Mouse (Mus musculus) neural tube, embryonic 15.5 days (tissue): Measurements from ENCODE around the gene Acads. TPM values are rescaled to one million over a fixed set of nuclear protein-coding genes. Genes with fewer than 3 reads are reported as not detected.
"Not testable (repeated sequence)": the region's sequence is repeated elsewhere in the genome, so short reads cannot be mapped to it uniquely, and the experiment has no call there.

Experiments used
- ATAC-seq: fragments of 200-750 bp; cut with Nextera tagmentation; 2 replicates; pipeline ENCODE4 v1.8.0; 2017; ENCODE audit warnings: mild to moderate bottlenecking, moderate TSS enrichment, moderate library complexity; ENCODE audit not compliant: low FRiP score
- H3K27ac ChIP-seq: fragments of 300-500 bp; sonication (generic); replicated peaks from 2 replicates; pipeline ENCODE4 v1.5.1; 2015; ENCODE audit warnings: mild to moderate bottlenecking, inconsistent platforms
- H3K27me3 ChIP-seq: fragments of 300-500 bp; sonication (generic); replicated peaks from 2 replicates; pipeline ENCODE4 v1.6.1; 2015; ENCODE audit warnings: inconsistent platforms
- H3K36me3 ChIP-seq: fragments of 300-500 bp; sonication (generic); 2 replicates; pipeline ENCODE4 v1.6.1; 2015; ENCODE audit warnings: inconsistent platforms
- H3K4me1 ChIP-seq: fragments of 300-500 bp; sonication (generic); 2 replicates; pipeline ENCODE4 v1.6.1; 2015; ENCODE audit warnings: inconsistent platforms
- H3K4me2 ChIP-seq: fragments of 300-500 bp; sonication (generic); 2 replicates; pipeline ENCODE4 v1.6.1; 2015; ENCODE audit warnings: inconsistent platforms, mild to moderate bottlenecking, moderate library complexity
- H3K4me3 ChIP-seq: fragments of 300-500 bp; sonication (generic); replicated peaks from 2 replicates; pipeline ENCODE4 v1.5.1; 2015; ENCODE audit warnings: mild to moderate bottlenecking, inconsistent platforms
- H3K9ac ChIP-seq: fragments of 300-500 bp; sonication (generic); replicated peaks from 2 replicates; pipeline ENCODE4 v1.6.1; 2015; ENCODE audit warnings: mild to moderate bottlenecking, inconsistent platforms
- H3K9me3 ChIP-seq: fragments of 300-500 bp; sonication (generic); replicated peaks from 2 replicates; pipeline ENCODE4 v1.6.1; 2016; ENCODE audit warnings: inconsistent platforms
- WGBS: fragments of 180-500 bp; shearing (Covaris S2); methylation state at CpG from one replicate; pipeline ENCODE4 v1.1.7; 2015; ENCODE audit warnings: mixed read lengths; 5-methylcytosine and 5-hydroxymethylcytosine counted together
- polyA plus RNA-seq: library from polyadenylated mRNA; unstranded; fragments of >200 nt; fragmentation: Nextera tagmentation; extraction: Ambion mirVana; gene quantifications from 2 replicates; pipeline ENCODE4 v1.2.1, GENCODE M21; 2015

The Acads gene
- polyA plus RNA-seq: 22.2 and 35.9 TPM in 2 replicates

- no peaks in the 10 kb centered on the region for H3K27me3 ChIP-seq
- H3K9ac ChIP-seq: peak within 1 kb of the TSS; percentile 75
- under 1% methylated on average over 37 of the region's 39 CpGs for WGBS
- H3K4me3 ChIP-seq: peak within 1 kb of the TSS; percentile 64
- peaks cover 10% of the 10 kb centered on the region for H3K4me1 ChIP-seq
- H3K4me2 ChIP-seq: peak within 1 kb of the TSS; percentile 88
- H3K36me3 ChIP-seq: peaks cover 15% of the 10 kb centered on the region
- 0 out of 2 replicates have a peak within 1 kb of the TSS, but pooled peaks have one; percentile 5 for H3K27ac ChIP-seq
- ATAC-seq: peak; percentile 71; the same call in 1 of the 2 replicates
- no peaks in the 10 kb centered on the region for H3K9me3 ChIP-seq
Measured at GRCm38 (mm10) chr5:115118961-115119570, at the start of gene Acads. Acads (minus strand) TSS chr5:115119346.

- H3K4me1 ChIP-seq: peaks cover 8% of the 10 kb centered on the region; the same call in 1 of the 2 replicates
- WGBS: 66% methylated on average over 6 of the region's 6 CpGs
- H3K36me3 ChIP-seq: peaks cover 6% of the 10 kb centered on the region
- H3K4me3 ChIP-seq: no peak overlapping the region
- no peak overlapping the region for H3K9ac ChIP-seq
- no peak overlapping the region for H3K4me2 ChIP-seq
- no peak overlapping the region for H3K27ac ChIP-seq
- H3K27me3 ChIP-seq: no peaks in the 10 kb centered on the region
- no peaks in the 10 kb centered on the region for H3K9me3 ChIP-seq
- no peak for ATAC-seq
Measured at GRCm38 (mm10) chr5:115167396-115167795, 48.2 kb upstream of the Acads start.

- Histone ChIP-seq H3K9ac (no peak overlapping the region), H3K36me3 (no peaks in the 10 kb centered on the region), H3K27me3 (no peaks in the 10 kb centered on the region), H3K4me3 (no peak overlapping the region), H3K9me3 (no peaks in the 10 kb centered on the region), H3K4me1 (peaks cover 8% of the 10 kb centered on the region; the same call in 1 of the 2 replicates), H3K27ac (no peak overlapping the region), H3K4me2 (no peak overlapping the region)
- WGBS: 90% methylated on average over 7 of the region's 7 CpGs
- ATAC-seq: no peak
Measured at GRCm38 (mm10) chr5:115166815-115167194, 47.7 kb upstream of the Acads start.

- Histone ChIP-seq H3K27me3 (no peaks in the 10 kb centered on the region), H3K9ac (no peak overlapping the region), H3K4me2 (no peak overlapping the region), H3K4me3 (no peak overlapping the region), H3K9me3 (no peaks in the 10 kb centered on the region), H3K4me1 (peaks cover 11% of the 10 kb centered on the region; the same call in 1 of the 2 replicates), H3K27ac (peak overlapping the region; percentile 2; the same call in 1 of the 2 replicates), H3K36me3 (no peaks in the 10 kb centered on the region)
- WGBS: 51% methylated on average over 11 of the region's 11 CpGs
- no peak for ATAC-seq
Measured at GRCm38 (mm10) chr5:115165895-115166814, 47.0 kb upstream of the Acads start.

- Histone ChIP-seq H3K27ac (no peak overlapping the region), H3K27me3 (no peaks in the 10 kb centered on the region), H3K4me3 (no peak overlapping the region), H3K4me2 (no peak overlapping the region), H3K4me1 (peaks cover 11% of the 10 kb centered on the region; the same call in 1 of the 2 replicates), H3K9me3 (no peaks in the 10 kb centered on the region), H3K36me3 (no peaks in the 10 kb centered on the region), H3K9ac (no peak overlapping the region)
- 60% methylated on average over 9 of the region's 9 CpGs for WGBS
- no peak for ATAC-seq
Measured at GRCm38 (mm10) chr5:115165351-115165750, 46.2 kb upstream of the Acads start.

GRCm38 (mm10) chr5:115164446-115164845 is 45.3 kb upstream of the Acads start:
- not testable (repeated sequence) for H3K4me3 ChIP-seq, H3K9me3 ChIP-seq, H3K9ac ChIP-seq, H3K27ac ChIP-seq, H3K27me3 ChIP-seq, H3K4me2 ChIP-seq, ATAC-seq, H3K36me3 ChIP-seq
- 79% methylated on average over 4 of the region's 4 CpGs for WGBS
- peaks cover 14% of the 10 kb centered on the region for H3K4me1 ChIP-seq

DNA sequence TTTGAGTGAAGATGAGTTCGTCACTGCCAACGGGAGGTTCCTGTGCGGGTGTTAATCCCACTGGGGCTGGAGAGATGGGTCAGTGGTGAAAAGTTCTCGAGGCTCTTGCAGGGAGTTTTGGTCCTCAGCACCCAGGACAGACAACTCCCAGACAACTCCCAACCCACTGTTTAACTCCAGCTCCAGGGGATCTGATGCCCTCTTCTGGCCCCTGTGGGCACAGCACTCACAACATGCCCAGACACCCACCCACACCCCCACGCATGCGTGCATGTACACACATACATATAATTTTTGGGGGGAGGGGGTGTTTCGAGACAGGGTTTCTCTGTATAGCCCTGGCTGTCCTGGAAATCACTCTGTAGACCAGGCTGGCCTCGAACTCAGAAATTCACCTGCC is 44.4 kb upstream of the Acads start:
- 0 out of 2 replicates have a peak overlapping the region, but pooled peaks have one; percentile 7 for H3K4me2 ChIP-seq
- H3K36me3 ChIP-seq: no peaks in the 10 kb centered on the region
- peaks cover 17% of the 10 kb centered on the region for H3K4me1 ChIP-seq
- H3K4me3 ChIP-seq: no peak overlapping the region
- no peak overlapping the region for H3K27ac ChIP-seq
- WGBS: 40% methylated on average over 8 of the region's 8 CpGs
- no peak for ATAC-seq
- no peaks in the 10 kb centered on the region for H3K27me3 ChIP-seq
- H3K9me3 ChIP-seq: no peaks in the 10 kb centered on the region
- no peak overlapping the region for H3K9ac ChIP-seq

- peaks cover 21% of the 10 kb centered on the region for H3K4me1 ChIP-seq
- H3K36me3 ChIP-seq, H3K27me3 ChIP-seq, H3K4me3 ChIP-seq, H3K4me2 ChIP-seq, H3K9ac ChIP-seq, ATAC-seq, H3K9me3 ChIP-seq, H3K27ac ChIP-seq: not testable (repeated sequence)
- WGBS: 100% methylated on average over 1 of the region's 1 CpGs
Measured at GRCm38 (mm10) chr5:115161940-115162279, 42.8 kb upstream of the Acads start.

DNA sequence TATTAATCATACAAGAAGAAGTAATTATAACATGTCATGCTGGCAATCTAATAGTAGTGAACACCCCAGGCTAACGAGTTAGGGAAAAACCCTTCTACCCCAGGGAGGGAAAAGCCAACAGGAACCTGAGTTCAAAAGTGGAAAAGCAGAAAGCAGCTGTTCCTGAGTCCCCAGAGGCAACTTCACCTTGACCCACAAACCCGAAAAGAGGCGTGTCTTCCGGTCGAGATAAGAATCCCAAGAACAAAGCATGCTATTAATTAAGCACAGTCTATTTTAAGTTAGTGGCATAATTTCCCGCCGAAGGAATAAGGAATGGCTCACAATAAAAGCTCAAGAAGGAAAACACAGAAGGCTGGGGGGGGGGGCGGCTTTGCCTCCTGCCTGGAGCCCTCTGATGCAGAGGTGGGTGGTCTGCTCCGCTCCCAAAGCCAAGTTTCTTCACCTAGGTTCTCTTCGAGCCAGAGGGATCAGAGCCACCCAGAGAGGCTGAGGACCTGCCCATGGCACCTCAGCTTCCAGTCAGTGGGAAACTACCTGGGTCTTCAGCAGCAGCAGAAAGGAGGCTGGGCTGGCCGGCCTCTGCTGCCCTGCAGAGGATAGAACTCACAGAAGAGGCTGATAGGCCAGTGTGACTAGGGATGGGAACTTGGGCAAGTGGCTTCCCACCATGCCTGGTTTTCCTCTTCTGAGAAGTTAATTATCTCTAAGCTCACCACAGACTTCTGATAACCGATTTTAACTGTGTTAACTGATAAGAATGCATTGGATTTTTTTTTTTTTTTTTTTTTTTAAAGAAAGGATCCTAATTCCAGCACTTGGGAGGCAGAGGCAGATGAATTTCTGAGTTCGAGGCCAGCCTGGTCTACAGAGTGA is 42.2 kb upstream of the Acads start:
- Histone ChIP-seq H3K4me2 (no peak overlapping the region), H3K27me3 (no peaks in the 10 kb centered on the region), H3K9ac (no peak overlapping the region), H3K4me1 (peaks cover 25% of the 10 kb centered on the region), H3K36me3 (no peaks in the 10 kb centered on the region), H3K9me3 (no peaks in the 10 kb centered on the region), H3K27ac (no peak overlapping the region), H3K4me3 (no peak overlapping the region)
- ATAC-seq: no peak
- WGBS: 59% methylated on average over 13 of the region's 13 CpGs

DNA sequence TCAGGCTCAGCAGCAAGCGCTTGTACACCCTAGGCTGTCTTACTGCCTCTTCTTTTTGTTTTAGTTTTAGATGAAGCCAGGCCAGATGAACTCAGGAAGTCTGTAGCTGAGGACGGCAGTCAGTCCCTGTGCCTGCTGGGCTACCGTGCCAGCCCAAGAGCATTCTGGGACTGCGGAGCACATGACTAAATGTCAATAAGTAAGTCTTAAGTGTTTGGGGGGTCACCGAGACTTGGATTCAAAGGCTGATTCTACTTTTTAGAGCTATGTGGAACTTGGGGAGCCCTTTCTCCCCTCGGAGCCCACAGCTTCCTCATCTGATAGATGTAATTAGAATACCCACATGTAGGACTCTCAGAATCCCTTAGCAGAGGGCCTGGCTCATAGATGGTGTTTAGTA is 41.5 kb upstream of the Acads start:
- no peak overlapping the region for H3K9ac ChIP-seq
- no peak overlapping the region for H3K4me2 ChIP-seq
- H3K27me3 ChIP-seq: no peaks in the 10 kb centered on the region
- ATAC-seq: no peak
- H3K4me3 ChIP-seq: no peak overlapping the region
- H3K4me1 ChIP-seq: peaks cover 31% of the 10 kb centered on the region
- no peak overlapping the region for H3K27ac ChIP-seq
- no peaks in the 10 kb centered on the region for H3K9me3 ChIP-seq
- no peaks in the 10 kb centered on the region for H3K36me3 ChIP-seq
- WGBS: 83% methylated on average over 6 of the region's 6 CpGs

DNA sequence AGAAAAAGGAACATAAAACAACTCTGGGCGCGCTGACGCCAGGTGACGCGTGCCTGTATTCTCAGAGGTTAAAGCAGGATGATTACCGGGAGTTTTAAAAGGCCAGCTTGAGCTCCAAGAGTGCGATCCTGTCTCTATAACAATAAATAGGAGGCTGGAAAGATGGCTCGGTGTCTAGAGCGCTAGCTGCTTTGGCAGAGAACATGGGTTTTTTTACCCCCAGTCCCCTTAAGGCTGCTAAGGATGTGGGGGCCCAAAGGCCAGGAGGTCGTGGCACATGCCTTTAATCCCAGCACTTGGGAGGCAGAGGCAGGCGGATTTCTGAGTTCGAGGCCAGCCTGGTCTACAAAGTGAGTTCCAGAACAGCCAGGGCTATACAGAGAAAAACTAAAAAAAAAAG is 40.0 kb upstream of the Acads start:
- Histone ChIP-seq H3K4me2 (peak overlapping the region; percentile 94), H3K4me3 (peak overlapping the region; percentile 58), H3K9ac (peak overlapping the region; percentile 84), H3K9me3 (no peaks in the 10 kb centered on the region), H3K36me3 (no peaks in the 10 kb centered on the region), H3K27ac (peak overlapping the region; percentile 100), H3K4me1 (peaks cover 46% of the 10 kb centered on the region), H3K27me3 (no peaks in the 10 kb centered on the region)
- 28% methylated on average over 12 of the region's 12 CpGs for WGBS
- no peak for ATAC-seq
